Comparison of ENCODE assay signal across 11 mouse cellular contexts in the genomic region with DNA sequence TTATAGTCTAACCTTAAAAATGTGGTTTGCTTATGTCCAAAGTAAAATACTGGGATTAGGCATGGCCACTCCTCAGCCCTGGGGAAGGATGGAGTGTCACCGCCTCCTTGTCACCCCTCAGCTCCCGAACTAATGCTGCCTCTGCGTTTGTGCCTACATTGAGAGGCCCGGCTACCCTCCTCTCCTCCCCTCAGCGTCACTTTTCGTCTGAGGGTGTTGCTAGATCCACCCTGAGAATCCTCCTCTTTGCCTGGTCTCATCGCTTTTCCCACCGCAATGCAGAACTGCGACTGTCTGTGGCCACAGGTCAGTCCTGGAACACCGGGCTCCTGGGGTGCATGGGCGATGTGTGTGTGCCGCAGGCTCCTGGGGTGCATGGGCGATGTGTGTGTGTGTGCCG. TPM values are rescaled to one million over a fixed set of nuclear protein-coding genes. Genes with fewer than 3 reads are reported as not detected.
DNase-seq lines count a peak whose midpoint lies in the region; ATAC-seq and TF ChIP-seq lines count a peak whose summit lies in the region.
"Had no signal": no experiment of that assay in that cellular context is flagged by ENCODE, and none has a peak within 500 bp of the region (broad histone marks: within the 10 kb centered on the region; RNA-seq: fewer than 3 reads in every experiment).

No protein-coding gene starts in this region.

- no peak overlapping the region for H3K9ac ChIP-seq in intestine, embryonic 16.5 days (ENCODE audit: low read depth, low read length)
- H3K9ac ChIP-seq in intestine, embryonic 15.5 days, result no peak overlapping the region
- H3K9ac ChIP-seq in limb, embryonic 12.5 days (replicated peaks), result no peak overlapping the region
- H3K9ac ChIP-seq in stomach, postnatal 0 days (ENCODE audit: low read length), result no peak overlapping the region

- no peak overlapping the region for H3K4me3 ChIP-seq in intestine, embryonic 16.5 days (ENCODE audit: low read length)
- no peak overlapping the region for H3K4me3 ChIP-seq in intestine, embryonic 15.5 days (replicated peaks)
- no peak overlapping the region for H3K4me3 ChIP-seq in thymus, adult 2 months (ENCODE audit: control insufficient read depth, insufficient read depth, low read length)
- no peak overlapping the region for H3K4me3 ChIP-seq in limb, embryonic 12.5 days (replicated peaks)
- no peak overlapping the region for H3K4me3 ChIP-seq in stomach, postnatal 0 days (ENCODE audit: low read depth, low read length)
- H3K4me3 ChIP-seq: gastrocnemius, adult 2 months had no signal

- H3K4me2 ChIP-seq in intestine, embryonic 16.5 days (ENCODE audit: low read depth, low read length), result no peak overlapping the region
- no peak overlapping the region for H3K4me2 ChIP-seq in intestine, embryonic 15.5 days (replicated peaks)
- no peak overlapping the region for H3K4me2 ChIP-seq in limb, embryonic 12.5 days
- H3K4me2 ChIP-seq in stomach, postnatal 0 days (replicated peaks; ENCODE audit: low read depth), result no peak overlapping the region

- WGBS in intestine, embryonic 16.5 days, result 87% methylated on average over 14 of the region's 14 CpGs
- WGBS in intestine, embryonic 15.5 days, result 89% methylated on average over 14 of the region's 14 CpGs
- 92% methylated on average over 14 of the region's 14 CpGs for WGBS in thymus, adult 2 months
- WGBS in limb, embryonic 12.5 days, result 92% methylated on average over 14 of the region's 14 CpGs
- WGBS in stomach, postnatal 0 days, result 91% methylated on average over 14 of the region's 14 CpGs

- DNase-seq in thymus, adult 2 months, result no peak
- DNase-seq in thymus, postnatal 4 days, result no peak
- peak; percentile 9 for DNase-seq in stomach, postnatal 0 days (ENCODE audit: low spot score)
- DNase-seq in cerebellum, adult 8-10 months, result no peak
- DNase-seq: adrenal gland, postnatal 10 days; gastrocnemius, adult 2 months; heart, postnatal 10 days; layer of hippocampus, adult 9-11 months had no signal

- TF ChIP-seq POLR2A in thymus, adult 2 months (IDR thresholded peaks at IDR 0.05; ENCODE audit: control insufficient read depth, extremely low read depth, insufficient read depth, low read length, poor library complexity), result no peak

- peaks cover 37% of the 10 kb centered on the region for H3K4me1 ChIP-seq in intestine, embryonic 16.5 days (ENCODE audit: control insufficient read depth, insufficient read depth, low read length)
- peaks cover 34% of the 10 kb centered on the region for H3K4me1 ChIP-seq in intestine, embryonic 15.5 days (replicated peaks)
- H3K4me1 ChIP-seq in thymus, adult 2 months (replicated peaks; ENCODE audit: control insufficient read depth, insufficient read depth, low read length), result peaks cover 75% of the 10 kb centered on the region
- H3K4me1 ChIP-seq in limb, embryonic 12.5 days (replicated peaks), result peaks cover 67% of the 10 kb centered on the region
- no peaks in the 10 kb centered on the region for H3K4me1 ChIP-seq in stomach, postnatal 0 days (replicated peaks; ENCODE audit: control insufficient read depth, insufficient read depth)

- no peaks in the 10 kb centered on the region for H3K9me3 ChIP-seq in intestine, embryonic 16.5 days (ENCODE audit: control insufficient read depth, low read length)
- H3K9me3 ChIP-seq in intestine, embryonic 15.5 days, result no peaks in the 10 kb centered on the region
- H3K9me3 ChIP-seq in limb, embryonic 12.5 days, result no peaks in the 10 kb centered on the region
- no peaks in the 10 kb centered on the region for H3K9me3 ChIP-seq in stomach, postnatal 0 days (ENCODE audit: control insufficient read depth, low read length)

- H3K27ac ChIP-seq in intestine, embryonic 16.5 days (ENCODE audit: low read length), result peak overlapping the region; percentile 81
- no peak overlapping the region for H3K27ac ChIP-seq in intestine, embryonic 15.5 days
- H3K27ac ChIP-seq in thymus, adult 2 months (ENCODE audit: control insufficient read depth, insufficient read depth, low read length), result peak overlapping the region; percentile 99
- peak overlapping the region; percentile 53; the same call in 1 of the 2 replicates for H3K27ac ChIP-seq in limb, embryonic 12.5 days
- H3K27ac ChIP-seq in stomach, postnatal 0 days (replicated peaks), result no peak overlapping the region
- H3K27ac ChIP-seq: gastrocnemius, adult 2 months had no signal

- H3K36me3 ChIP-seq in intestine, embryonic 16.5 days (ENCODE audit: control insufficient read depth, insufficient read depth, low read length), result peaks cover 14% of the 10 kb centered on the region
- H3K36me3 ChIP-seq in intestine, embryonic 15.5 days, result peaks cover 14% of the 10 kb centered on the region
- peaks cover 80% of the 10 kb centered on the region for H3K36me3 ChIP-seq in thymus, adult 2 months (ENCODE audit: control insufficient read depth, insufficient read depth, low read length)
- peaks cover 33% of the 10 kb centered on the region for H3K36me3 ChIP-seq in limb, embryonic 12.5 days
- peaks cover 15% of the 10 kb centered on the region for H3K36me3 ChIP-seq in stomach, postnatal 0 days (ENCODE audit: control insufficient read depth, insufficient read depth, low read length)

- H3K27me3 ChIP-seq in intestine, embryonic 16.5 days (replicated peaks; ENCODE audit: control insufficient read depth, insufficient read depth, low read length), result no peaks in the 10 kb centered on the region
- no peaks in the 10 kb centered on the region for H3K27me3 ChIP-seq in intestine, embryonic 15.5 days (replicated peaks)
- no peaks in the 10 kb centered on the region for H3K27me3 ChIP-seq in thymus, adult 2 months (ENCODE audit: control insufficient read depth, insufficient read depth, low read length)
- H3K27me3 ChIP-seq in limb, embryonic 12.5 days, result no peaks in the 10 kb centered on the region
- H3K27me3 ChIP-seq in stomach, postnatal 0 days (ENCODE audit: control insufficient read depth, insufficient read depth, low read length), result no peaks in the 10 kb centered on the region

- TF ChIP-seq EP300 in stomach, postnatal 0 days (optimal IDR thresholded peaks at IDR 0.05), result no peak

- TF ChIP-seq CTCF in thymus, adult 2 months (IDR thresholded peaks at IDR 0.05; ENCODE audit: borderline replicate concordance, control insufficient read depth, extremely low read depth, insufficient read depth, low read length, poor library complexity), result no peak
- TF ChIP-seq CTCF in stomach, postnatal 0 days (IDR thresholded peaks at IDR 0.05; ENCODE audit: low read depth), result no peak

- ATAC-seq in intestine, embryonic 16.5 days, result no peak
- ATAC-seq in intestine, embryonic 15.5 days, result no peak
- no peak for ATAC-seq in limb, embryonic 12.5 days (ENCODE audit: insufficient number of reproducible peaks, insufficient read depth, low FRiP score, low TSS enrichment, low read depth)
- ATAC-seq in stomach, postnatal 0 days (ENCODE audit: low FRiP score, low TSS enrichment), result no peak

RNA-seq across cellular contexts. Expression of gene Ezr, which starts 37.7 kb away (rescaled TPM):
- polyA plus RNA-seq in intestine, embryonic 16.5 days (2015; fragmentation: Nextera tagmentation; extraction: Ambion mirVana), result 281 and 319 TPM in 2 replicates
- 232 and 235 TPM in 2 replicates for polyA plus RNA-seq in intestine, embryonic 15.5 days (2015; fragmentation: Nextera tagmentation; extraction: Ambion mirVana)
- polyA plus RNA-seq in thymus, adult 2 months (2012; rRNA removed), result 149 and 189 TPM in 2 replicates
- polyA plus RNA-seq in limb, embryonic 12.5 days (2016; fragmentation: Nextera tagmentation; extraction: Ambion mirVana), result 40.1 and 46.9 TPM in 2 replicates
- polyA plus RNA-seq in stomach, postnatal 0 days (2015; fragmentation: Nextera tagmentation; extraction: Ambion mirVana), result 289 and 299 TPM in 2 replicates

Comparison
In these comparisons a context has a peak if more than half of its experiments do, and no peak if none do; other contexts are left out.
1. H3K27ac ChIP-seq: peak in intestine, embryonic 16.5 days (single experiment), thymus, adult 2 months (single experiment) and limb, embryonic 12.5 days (single experiment); none in intestine, embryonic 15.5 days (single experiment) and stomach, postnatal 0 days (single experiment).